Mouse (Mus musculus) hindbrain, embryonic 11.5 days (tissue): Measurements from ENCODE around the gene Gab2. TPM values are rescaled to one million over a fixed set of nuclear protein-coding genes. Genes with fewer than 3 reads are reported as not detected.

ENCODE experiments used
- ATAC-seq: fragments of 200-750 bp; cut with Nextera tagmentation; 2 replicates; pipeline ENCODE4 v1.8.0; 2017; ENCODE audit warnings: mild to moderate bottlenecking, moderate TSS enrichment, moderate library complexity; ENCODE audit not compliant: low FRiP score
- DNase-seq: peaks from one replicate; pipeline ENCODE4 v3.0.0-alpha.2; 2015; ENCODE audit warnings: low spot score
- H3K27ac ChIP-seq: fragments of 300-500 bp; sonication (generic); 2 replicates; pipeline ENCODE4 v1.5.1; 2014; ENCODE audit warnings: mild to moderate bottlenecking, low read depth, low read length
- H3K27me3 ChIP-seq: fragments of 300-500 bp; sonication (generic); 2 replicates; pipeline ENCODE4 v1.6.1; 2014; ENCODE audit warnings: mild to moderate bottlenecking, low read length, moderate library complexity, mixed read lengths; ENCODE audit not compliant: control insufficient read depth, insufficient read depth
- H3K36me3 ChIP-seq: fragments of 300-500 bp; sonication (generic); 2 replicates; pipeline ENCODE4 v1.6.1; 2014; ENCODE audit warnings: mild to moderate bottlenecking, low read length, moderate library complexity, mixed read lengths; ENCODE audit not compliant: control insufficient read depth, insufficient read depth
- H3K4me1 ChIP-seq: fragments of 300-500 bp; sonication (generic); replicated peaks from 2 replicates; pipeline ENCODE4 v1.6.1; 2014; ENCODE audit warnings: low read length, mixed read lengths; ENCODE audit not compliant: control insufficient read depth, insufficient read depth
- H3K4me2 ChIP-seq: fragments of 300-500 bp; sonication (generic); replicated peaks from 2 replicates; pipeline ENCODE4 v1.6.1; 2014; ENCODE audit warnings: mild to moderate bottlenecking, low read depth, low read length
- H3K4me3 ChIP-seq: fragments of 300-500 bp; sonication (generic); 2 replicates; pipeline ENCODE4 v1.5.1; 2014; ENCODE audit warnings: low read depth, low read length
- H3K9ac ChIP-seq: fragments of 300-500 bp; sonication (generic); 2 replicates; pipeline ENCODE4 v1.6.1; 2014; ENCODE audit warnings: low read depth, low read length
- H3K9me3 ChIP-seq: fragments of 300-500 bp; sonication (generic); 2 replicates; pipeline ENCODE4 v1.6.1; 2016; ENCODE audit warnings: low read length; ENCODE audit not compliant: control insufficient read depth
- WGBS: fragments of 180-500 bp; shearing (Covaris S2); extraction: QIAGEN DNeasy Blood & Tissue Kit; methylation state at CpG from one replicate; pipeline ENCODE4 v1.1.7; 2014; 5-methylcytosine and 5-hydroxymethylcytosine counted together
- polyA plus RNA-seq: library from polyadenylated mRNA; unstranded; fragments of >200 nt; fragmentation: Nextera tagmentation; extraction: Ambion mirVana; gene quantifications from 2 replicates; pipeline ENCODE4 v1.2.1, GENCODE M21; 2014

Gab2 gene
- polyA plus RNA-seq, 1 experiment from 2014 or later, result 8.1 TPM

- Histone ChIP-seq H3K27ac (no peak overlapping the region), H3K4me1 (no peaks in the 10 kb centered on the region), H3K9ac (no peak overlapping the region), H3K9me3 (no peaks in the 10 kb centered on the region), H3K36me3 (peaks cover 3% of the 10 kb centered on the region), H3K4me2 (no peak overlapping the region), H3K27me3 (no peaks in the 10 kb centered on the region), H3K4me3 (no peak overlapping the region)
- ATAC-seq (no peak), DNase-seq (no peak)
- 85% methylated on average over 3 of the region's 3 CpGs for WGBS
These were observed 228.9 kb downstream of the Gab2 start for GRCm38 (mm10) chr7:97310341-97310635.

- Histone ChIP-seq H3K4me1 (no peaks in the 10 kb centered on the region), H3K27me3 (no peaks in the 10 kb centered on the region), H3K9ac (no peak overlapping the region), H3K4me3 (no peak overlapping the region), H3K36me3 (peaks cover 3% of the 10 kb centered on the region), H3K27ac (no peak overlapping the region), H3K9me3 (no peaks in the 10 kb centered on the region), H3K4me2 (no peak overlapping the region)
- no peak for ATAC-seq
- DNase-seq, result no peak
- WGBS, result 89% methylated on average over 14 of the region's 14 CpGs
These were observed 230.2 kb downstream of the Gab2 start for GRCm38 (mm10) chr7:97311620-97312019.

- Histone ChIP-seq H3K4me3 (no peak overlapping the region), H3K27me3 (no peaks in the 10 kb centered on the region), H3K4me1 (no peaks in the 10 kb centered on the region), H3K27ac (no peak overlapping the region), H3K36me3 (peaks cover 3% of the 10 kb centered on the region), H3K4me2 (no peak overlapping the region), H3K9ac (no peak overlapping the region), H3K9me3 (no peaks in the 10 kb centered on the region)
- WGBS, result 84% methylated on average over 17 of the region's 17 CpGs
- no peak for ATAC-seq
- no peak for DNase-seq
These were observed 230.8 kb downstream of the Gab2 start for GRCm38 (mm10) chr7:97312196-97312595.

GRCm38 (mm10) chr7:97312856-97313255 is 231.5 kb downstream of the Gab2 start:
- 89% methylated on average over 6 of the region's 6 CpGs for WGBS
- H3K36me3 ChIP-seq, result peaks cover 3% of the 10 kb centered on the region
- no peaks in the 10 kb centered on the region for H3K9me3 ChIP-seq
- H3K9ac ChIP-seq, result no peak overlapping the region
- H3K4me3 ChIP-seq, result no peak overlapping the region
- H3K4me1 ChIP-seq, result no peaks in the 10 kb centered on the region
- H3K4me2 ChIP-seq, result no peak overlapping the region
- H3K27ac ChIP-seq, result no peak overlapping the region
- DNase-seq (no peak), ATAC-seq (no peak)
- H3K27me3 ChIP-seq, result no peaks in the 10 kb centered on the region

GRCm38 (mm10) chr7:97313364-97313995 is 232.1 kb downstream of the Gab2 start:
- 79% methylated on average over 7 of the region's 7 CpGs for WGBS
- Histone ChIP-seq H3K27me3 (no peaks in the 10 kb centered on the region), H3K9me3 (no peaks in the 10 kb centered on the region), H3K36me3 (peaks cover 2% of the 10 kb centered on the region), H3K9ac (no peak overlapping the region), H3K27ac (no peak overlapping the region), H3K4me1 (no peaks in the 10 kb centered on the region), H3K4me3 (no peak overlapping the region), H3K4me2 (no peak overlapping the region)
- ATAC-seq (no peak), DNase-seq (no peak)

- H3K36me3 ChIP-seq, result no peaks in the 10 kb centered on the region
- 79% methylated on average over 5 of the region's 5 CpGs for WGBS
- DNase-seq, result no peak
These were observed 233.3 kb downstream of the Gab2 start for GRCm38 (mm10) chr7:97314646-97315045.

GRCm38 (mm10) chr7:97315656-97316055 is 234.3 kb downstream of the Gab2 start:
- Histone ChIP-seq H3K4me2 (no peak overlapping the region), H3K9me3 (no peaks in the 10 kb centered on the region), H3K36me3 (no peaks in the 10 kb centered on the region), H3K9ac (no peak overlapping the region), H3K4me1 (no peaks in the 10 kb centered on the region), H3K27ac (no peak overlapping the region), H3K4me3 (no peak overlapping the region), H3K27me3 (no peaks in the 10 kb centered on the region)
- ATAC-seq, result no peak
- no peak for DNase-seq
- 85% methylated on average over 6 of the region's 6 CpGs for WGBS

More at GRCm38 (mm10) chr7:97314646-97315045, 233.3 kb downstream of the Gab2 start:
- Histone ChIP-seq H3K27ac (no peak overlapping the region), H3K4me3 (no peak overlapping the region), H3K27me3 (no peaks in the 10 kb centered on the region), H3K9me3 (no peaks in the 10 kb centered on the region), H3K9ac (no peak overlapping the region), H3K4me1 (no peaks in the 10 kb centered on the region), H3K4me2 (no peak overlapping the region)
- no peak for ATAC-seq

GRCm38 (mm10) chr7:97317706-97318105 is 236.3 kb downstream of the Gab2 start:
- H3K27me3 ChIP-seq, result no peaks in the 10 kb centered on the region
- 93% methylated on average over 3 of the region's 3 CpGs for WGBS
- no peaks in the 10 kb centered on the region for H3K9me3 ChIP-seq
- no peaks in the 10 kb centered on the region for H3K36me3 ChIP-seq
- H3K4me2 ChIP-seq, result no peak overlapping the region
- no peak overlapping the region for H3K27ac ChIP-seq
- ATAC-seq (no peak), DNase-seq (no peak)
- no peak overlapping the region for H3K9ac ChIP-seq
- no peaks in the 10 kb centered on the region for H3K4me1 ChIP-seq
- H3K4me3 ChIP-seq, result no peak overlapping the region

- no peaks in the 10 kb centered on the region for H3K36me3 ChIP-seq
- H3K4me3 ChIP-seq, result no peak overlapping the region
- whole genome bisulfite sequencing, result 89% methylated on average over 8 of the region's 8 CpGs
- H3K9ac ChIP-seq, result no peak overlapping the region
- H3K9me3 ChIP-seq, result no peaks in the 10 kb centered on the region
- H3K27ac ChIP-seq, result no peak overlapping the region
- DNase-seq (no peak), ATAC-seq (no peak)
- H3K27me3 ChIP-seq, result peaks cover 17% of the 10 kb centered on the region
- H3K4me1 ChIP-seq, result no peaks in the 10 kb centered on the region; the same call in 1 of the 2 replicates
- H3K4me2 ChIP-seq, result no peak overlapping the region
These were observed 243.0 kb downstream of the Gab2 start for GRCm38 (mm10) chr7:97324342-97324741.
